Mouse (Mus musculus) embryonic fibroblast, embryonic 13.5 days (primary cell): ENCODE measurements around the gene Bcl11b.

Experiments
- CTCF ChIP-seq: IDR thresholded peaks from 2 replicates; pipeline ENCODE4 v1.5.1; 2011; ENCODE audit warnings: mild to moderate bottlenecking, control low read depth, low read length, moderate library complexity, borderline replicate concordance; ENCODE audit not compliant: insufficient read depth
- POLR2A ChIP-seq: IDR thresholded peaks from 2 replicates; pipeline ENCODE4 v1.6.1; 2011; ENCODE audit warnings: low read depth, mild to moderate bottlenecking, control low read depth, low read length, moderate library complexity

GRCm38 (mm10) chr12:107876237-107876636 is 127.2 kb downstream of the Bcl11b start:
- no peak for TF ChIP-seq CTCF
- no peak for TF ChIP-seq POLR2A
